Mouse (Mus musculus) ES-Bruce4 (cell line): ENCODE measurements around the gene Uap1. TPM values are rescaled to one million over a fixed set of nuclear protein-coding genes. Genes with fewer than 3 reads are reported as not detected.

ENCODE experiments used
- H3K27ac ChIP-seq: 2 replicates; pipeline ENCODE4 v1.5.1; 2012; ENCODE audit warnings: low read length, inconsistent platforms; ENCODE audit not compliant: insufficient read depth
- H3K27me3 ChIP-seq: 2 replicates; pipeline ENCODE4 v1.6.1; 2012; ENCODE audit warnings: mild to moderate bottlenecking, low read length, inconsistent platforms; ENCODE audit not compliant: control insufficient read depth, poor library complexity, insufficient read depth, severe bottlenecking
- H3K36me3 ChIP-seq: 2 replicates; pipeline ENCODE4 v1.6.1; 2012; ENCODE audit warnings: inconsistent platforms, mild to moderate bottlenecking, low read length, moderate library complexity; ENCODE audit not compliant: control insufficient read depth, poor library complexity, insufficient read depth, severe bottlenecking
- H3K4me1 ChIP-seq: one replicate; pipeline ENCODE4 v1.8.1; 2011; ENCODE audit warnings: low read length; ENCODE audit not compliant: control insufficient read depth, insufficient read depth
- H3K4me3 ChIP-seq: 2 replicates; pipeline ENCODE4 v1.5.1; 2011; ENCODE audit warnings: low read depth, mild to moderate bottlenecking, low read length
- H3K9ac ChIP-seq: 2 replicates; pipeline ENCODE4 v1.6.1; 2012; ENCODE audit warnings: low read depth, mild to moderate bottlenecking, inconsistent platforms; ENCODE audit not compliant: poor library complexity, severe bottlenecking
- H3K9me3 ChIP-seq: replicated peaks from 2 replicates; pipeline ENCODE4 v1.6.1; 2012; ENCODE audit warnings: mild to moderate bottlenecking, low read length, inconsistent platforms; ENCODE audit not compliant: control insufficient read depth, poor library complexity, insufficient read depth, severe bottlenecking
- CTCF ChIP-seq: IDR thresholded peaks from one replicate; pipeline ENCODE4 v1.8.1; 2011; ENCODE audit warnings: low read depth, low read length
- EP300 ChIP-seq: IDR thresholded peaks from 2 replicates; pipeline ENCODE4 v1.6.1; 2011; ENCODE audit warnings: low read depth, low read length; ENCODE audit not compliant: insufficient read depth
- POLR2A ChIP-seq: IDR thresholded peaks from one replicate; pipeline ENCODE4 v1.8.1; 2011; ENCODE audit warnings: low read length; ENCODE audit not compliant: insufficient read depth
- polyA plus RNA-seq: library from polyadenylated mRNA; stranded (reverse); fragments of >200 nt; gene quantifications from 2 replicates; pipeline ENCODE4 v1.2.4, GENCODE M21; 2011; ENCODE audit warnings: low read depth; ENCODE audit not compliant: missing spikeins, insufficient read depth, insufficient read length

Uap1 gene
- polyA plus RNA-seq, 1 experiment, result 57.6 TPM

- H3K27ac ChIP-seq, result no peak overlapping the region
- TF ChIP-seq EP300 (no peak), CTCF (no peak), POLR2A (no peak)
- 0 out of 2 replicates have a peak, but pooled peaks cover 5% of the 10 kb centered on the region for H3K36me3 ChIP-seq
- H3K27me3 ChIP-seq, result no peaks in the 10 kb centered on the region
- H3K9ac ChIP-seq, result no peak overlapping the region
- H3K9me3 ChIP-seq, result no peaks in the 10 kb centered on the region
- H3K4me1 ChIP-seq, result no peaks in the 10 kb centered on the region
- no peak overlapping the region for H3K4me3 ChIP-seq
Measured at GRCm38 (mm10) chr1:170150870-170151269, 23.9 kb downstream of the Uap1 start.

GRCm38 (mm10) chr1:170149756-170150155 lies 25.0 kb downstream of the Uap1 start:
- TF ChIP-seq CTCF, result no peak
- no peak for TF ChIP-seq POLR2A
- no peak for TF ChIP-seq EP300
- no peak overlapping the region for H3K27ac ChIP-seq
- H3K9ac ChIP-seq, result no peak overlapping the region
- no peak overlapping the region for H3K4me3 ChIP-seq
- 0 out of 2 replicates have a peak, but pooled peaks cover 5% of the 10 kb centered on the region for H3K36me3 ChIP-seq
- H3K9me3 ChIP-seq, result no peaks in the 10 kb centered on the region
- no peaks in the 10 kb centered on the region for H3K27me3 ChIP-seq
- no peaks in the 10 kb centered on the region for H3K4me1 ChIP-seq

GRCm38 (mm10) chr1:170148536-170148935 lies 26.2 kb downstream of the Uap1 start:
- no peaks in the 10 kb centered on the region for H3K4me1 ChIP-seq
- no peak overlapping the region for H3K4me3 ChIP-seq
- no peak overlapping the region for H3K9ac ChIP-seq
- no peak overlapping the region for H3K27ac ChIP-seq
- 0 out of 2 replicates have a peak, but pooled peaks cover 5% of the 10 kb centered on the region for H3K36me3 ChIP-seq
- no peaks in the 10 kb centered on the region for H3K9me3 ChIP-seq
- no peaks in the 10 kb centered on the region for H3K27me3 ChIP-seq
- TF ChIP-seq EP300 (no peak), CTCF (no peak), POLR2A (no peak)

DNA sequence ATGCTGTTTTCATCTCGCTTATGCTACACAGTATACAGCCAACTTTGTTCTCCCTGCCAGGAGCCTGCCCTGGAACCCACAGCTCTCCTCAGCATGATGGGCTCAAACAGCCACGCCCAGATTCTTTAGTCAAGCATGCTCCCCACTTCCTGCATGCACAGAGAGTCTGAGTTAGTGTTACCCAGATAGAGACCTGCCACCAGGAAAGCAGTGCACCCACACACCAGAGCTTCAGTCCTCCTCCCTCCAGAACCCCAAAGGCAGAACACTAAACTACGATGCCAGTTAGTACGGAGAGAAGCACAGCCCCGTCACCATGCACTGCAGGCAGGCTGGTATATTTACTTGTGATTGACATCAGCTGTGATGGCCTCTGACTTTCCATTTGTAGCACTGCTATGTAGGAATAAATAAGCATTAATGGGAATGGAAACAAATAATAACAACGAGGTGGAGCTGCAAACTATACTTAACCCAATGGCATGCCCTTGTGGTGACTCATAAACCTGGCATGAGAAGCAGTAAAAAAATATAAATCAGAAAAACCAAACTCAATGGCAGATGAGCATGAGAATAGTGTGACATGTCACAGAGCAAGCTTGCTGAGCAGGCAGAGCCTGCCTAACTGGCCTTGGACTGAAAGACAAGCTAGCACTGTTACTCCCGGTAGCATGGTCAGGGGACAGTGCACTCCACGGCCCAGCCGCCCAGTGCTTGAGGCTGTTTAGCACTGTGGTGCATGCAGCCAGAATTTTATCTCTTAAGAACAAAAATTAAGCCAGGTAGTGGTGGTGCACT lies 26.9 kb downstream of the Uap1 start:
- TF ChIP-seq POLR2A (no peak), EP300 (no peak), CTCF (no peak)
- H3K27me3 ChIP-seq, result no peaks in the 10 kb centered on the region
- no peak overlapping the region for H3K9ac ChIP-seq
- no peaks in the 10 kb centered on the region for H3K9me3 ChIP-seq
- H3K27ac ChIP-seq, result no peak overlapping the region
- no peaks in the 10 kb centered on the region for H3K4me1 ChIP-seq
- H3K4me3 ChIP-seq, result no peak overlapping the region
- H3K36me3 ChIP-seq, result peaks cover 5% of the 10 kb centered on the region

- Histone ChIP-seq H3K4me3 (no peak overlapping the region), H3K27me3 (no peaks in the 10 kb centered on the region), H3K27ac (no peak overlapping the region), H3K4me1 (no peaks in the 10 kb centered on the region), H3K9me3 (no peaks in the 10 kb centered on the region), H3K36me3 (peaks cover 5% of the 10 kb centered on the region), H3K9ac (no peak overlapping the region)
- TF ChIP-seq EP300 (no peak), POLR2A (no peak), CTCF (no peak)
Measured at GRCm38 (mm10) chr1:170145606-170146005, 29.2 kb downstream of the Uap1 start.

GRCm38 (mm10) chr1:170142256-170142871 lies 32.4 kb downstream of the Uap1 start:
- Histone ChIP-seq H3K9me3 (no peaks in the 10 kb centered on the region), H3K36me3 (no peaks in the 10 kb centered on the region; the same call in none of the 2 replicates), H3K9ac (no peak overlapping the region), H3K4me1 (no peaks in the 10 kb centered on the region), H3K27ac (no peak overlapping the region), H3K27me3 (no peaks in the 10 kb centered on the region), H3K4me3 (no peak overlapping the region)
- TF ChIP-seq POLR2A (no peak), CTCF (no peak), EP300 (no peak)
